Mouse (Mus musculus): ENCODE measurements around the gene 4933425L06Rik. TPM values are rescaled to one million over a fixed set of nuclear protein-coding genes. Genes with fewer than 3 reads are reported as not detected.
A peak's percentile ranks its signal among the peaks of the same experiment; 100 is the strongest.

The 4933425L06Rik gene
- polyA plus RNA-seq, 1 experiment, result not detected

DNA sequence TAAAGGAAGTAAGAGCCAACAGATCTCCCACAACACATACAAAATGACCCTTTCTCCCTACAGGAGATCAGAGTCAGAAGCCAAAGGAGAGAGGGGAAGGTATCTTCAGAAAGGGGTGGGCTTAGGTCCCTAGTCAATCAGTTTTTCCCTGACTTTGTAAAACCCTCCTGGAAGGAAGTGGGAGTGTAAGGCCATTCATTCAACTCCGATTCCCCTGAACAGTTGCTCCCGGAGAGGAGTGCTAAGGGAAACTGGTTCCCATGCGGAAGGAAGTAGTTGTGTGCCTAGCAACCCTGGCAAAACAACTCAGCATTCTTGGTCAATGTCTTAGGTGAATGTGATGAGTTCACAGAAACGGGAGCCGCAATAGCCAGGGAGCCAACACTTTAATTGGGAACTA lies 26.5 kb upstream of the 4933425L06Rik start:
- peak overlapping the region; percentile 70 for H3K4me3 ChIP-seq (ENCODE audit: insufficient read depth, low read length)
- H3K4me1 ChIP-seq (ENCODE audit: control insufficient read depth, insufficient read depth, low read length), result peaks cover 10% of the 10 kb centered on the region
- no peak for TF ChIP-seq POLR2A (IDR thresholded peaks at IDR 0.05; ENCODE audit: borderline replicate concordance, low read depth, low read length)
- no peak for TF ChIP-seq CTCF (IDR thresholded peaks at IDR 0.05; ENCODE audit: low read depth, low read length)
- no peak overlapping the region; the same call in 1 of the 2 replicates for H3K27ac ChIP-seq (ENCODE audit: insufficient read depth, low read depth, low read length)

DNA sequence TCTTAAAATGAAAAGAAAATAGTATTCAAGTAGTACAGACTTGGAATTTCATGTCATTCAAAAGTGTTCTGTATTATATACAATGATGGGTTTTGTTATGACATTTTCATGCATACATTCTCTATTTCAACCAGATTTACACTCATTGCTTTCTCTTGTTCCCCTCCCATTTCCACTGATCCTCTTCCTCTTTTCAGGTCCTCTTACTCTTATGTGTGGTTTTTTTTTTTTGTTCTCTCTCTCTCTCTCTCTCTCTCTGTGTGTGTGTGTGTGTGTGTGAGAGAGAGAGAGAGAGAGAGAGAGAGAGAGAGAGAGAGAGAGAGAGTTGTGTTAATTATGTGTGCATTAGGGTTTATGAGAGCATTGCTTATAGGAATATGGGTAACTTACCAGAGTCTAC lies 15.8 kb upstream of the 4933425L06Rik start:
- Histone ChIP-seq H3K4me3 (ENCODE audit: insufficient read depth, low read length) (no peak overlapping the region), H3K4me1 (ENCODE audit: control insufficient read depth, insufficient read depth, low read length) (peaks cover 9% of the 10 kb centered on the region), H3K27ac (ENCODE audit: insufficient read depth, low read depth, low read length) (no peak overlapping the region)
- no peak for TF ChIP-seq CTCF (IDR thresholded peaks at IDR 0.05; ENCODE audit: low read depth, low read length)
- TF ChIP-seq POLR2A (IDR thresholded peaks at IDR 0.05; ENCODE audit: borderline replicate concordance, low read depth, low read length), result no peak

DNA sequence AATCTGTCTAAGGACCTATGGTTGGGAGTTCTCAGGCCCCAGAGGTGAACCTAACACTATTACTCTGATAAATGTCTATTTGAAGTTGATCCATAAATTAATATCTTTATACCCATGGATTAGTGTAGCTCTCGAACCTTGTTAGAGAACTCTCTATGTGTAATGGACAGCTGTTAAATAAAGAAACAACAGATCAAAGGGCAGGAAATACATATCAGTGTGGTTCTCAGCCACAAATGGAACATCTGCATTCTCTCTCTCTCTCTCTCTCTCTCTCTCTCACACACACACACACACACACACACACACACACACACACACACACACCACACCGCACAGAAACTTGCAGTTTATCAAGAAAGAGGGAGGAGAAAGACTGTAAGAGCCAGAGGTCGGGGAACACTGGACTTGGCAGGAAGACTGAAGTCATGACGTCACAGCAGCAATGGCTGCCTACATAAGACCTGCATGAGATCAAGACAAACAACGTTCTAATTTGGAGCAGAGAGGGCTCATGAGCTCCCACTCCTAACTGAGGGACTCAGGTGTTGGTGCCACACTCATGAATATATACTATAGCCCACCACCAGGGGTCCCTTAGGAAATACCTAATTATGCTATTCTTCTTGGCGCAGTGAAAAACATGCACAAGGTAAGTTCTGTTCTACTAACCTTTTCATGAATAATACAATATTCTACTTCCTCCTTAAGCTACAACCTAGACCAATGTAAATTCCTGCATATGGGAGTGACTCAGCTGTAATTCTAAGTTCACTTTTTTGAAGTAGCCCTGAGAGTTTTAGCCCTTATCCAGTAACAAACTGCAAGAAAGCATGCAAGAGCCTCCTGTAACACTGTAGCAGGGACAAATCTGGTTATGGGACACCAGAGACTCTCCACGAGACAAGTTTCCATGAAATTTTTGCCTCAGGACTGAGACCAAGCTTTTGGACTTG lies 14.8 kb upstream of the 4933425L06Rik start:
- H3K27ac ChIP-seq (ENCODE audit: insufficient read depth, low read depth, low read length), result no peak overlapping the region
- peaks cover 9% of the 10 kb centered on the region for H3K4me1 ChIP-seq (ENCODE audit: control insufficient read depth, insufficient read depth, low read length)
- TF ChIP-seq POLR2A (IDR thresholded peaks at IDR 0.05; ENCODE audit: borderline replicate concordance, low read depth, low read length), result no peak
- no peak for TF ChIP-seq CTCF (IDR thresholded peaks at IDR 0.05; ENCODE audit: low read depth, low read length)
- no peak overlapping the region for H3K4me3 ChIP-seq (ENCODE audit: insufficient read depth, low read length)

DNA sequence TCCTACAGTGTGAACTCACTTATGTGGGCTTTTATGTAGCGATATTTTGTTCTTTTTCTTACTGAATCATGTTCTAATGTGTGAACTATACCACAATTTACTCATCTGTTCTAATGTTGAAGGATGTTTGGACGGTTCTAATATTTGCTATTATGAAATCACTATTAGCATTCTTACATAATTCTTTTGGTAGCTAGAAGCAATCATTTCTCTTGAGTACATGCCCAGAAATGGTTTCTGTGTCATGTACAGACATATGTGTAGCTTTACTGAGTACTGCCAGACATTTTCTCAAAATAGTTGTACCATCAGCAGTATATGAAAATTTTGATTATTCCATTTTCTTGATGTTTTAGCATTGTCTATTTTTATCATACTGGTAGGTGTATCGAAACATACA lies 7.4 kb downstream of the 4933425L06Rik start:
- H3K4me3 ChIP-seq (ENCODE audit: insufficient read depth, low read length), result no peak overlapping the region
- H3K4me1 ChIP-seq (ENCODE audit: control insufficient read depth, insufficient read depth, low read length), result no peaks in the 10 kb centered on the region
- H3K27ac ChIP-seq (ENCODE audit: insufficient read depth, low read depth, low read length), result no peak overlapping the region
- TF ChIP-seq CTCF (IDR thresholded peaks at IDR 0.05; ENCODE audit: low read depth, low read length), result no peak
- TF ChIP-seq POLR2A (IDR thresholded peaks at IDR 0.05; ENCODE audit: borderline replicate concordance, low read depth, low read length), result no peak

DNA sequence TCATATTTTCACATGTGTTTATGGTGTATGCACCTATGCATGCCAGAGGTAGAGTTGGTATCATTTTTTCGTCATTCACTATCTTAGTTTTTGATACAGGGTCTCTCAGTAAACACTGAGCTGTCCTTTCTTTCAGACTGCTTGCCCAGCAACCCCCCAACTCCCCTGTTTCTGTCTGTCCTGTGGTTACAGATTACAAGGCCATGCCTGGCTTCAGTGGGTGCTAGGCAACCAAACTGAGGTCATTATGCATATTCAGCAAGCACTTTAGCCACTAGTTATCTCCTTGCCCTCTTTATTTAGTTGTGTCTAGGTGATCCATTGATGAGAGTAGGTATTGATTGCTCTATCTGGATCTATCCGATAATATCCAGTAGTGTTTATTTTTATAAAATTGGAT lies 14.4 kb downstream of the 4933425L06Rik start:
- Histone ChIP-seq H3K4me1 (ENCODE audit: control insufficient read depth, insufficient read depth, low read length) (no peaks in the 10 kb centered on the region), H3K4me3 (ENCODE audit: insufficient read depth, low read length) (no peak overlapping the region), H3K27ac (ENCODE audit: insufficient read depth, low read depth, low read length) (no peak overlapping the region)
- TF ChIP-seq CTCF (IDR thresholded peaks at IDR 0.05; ENCODE audit: low read depth, low read length) (no peak), POLR2A (IDR thresholded peaks at IDR 0.05; ENCODE audit: borderline replicate concordance, low read depth, low read length) (no peak)

DNA sequence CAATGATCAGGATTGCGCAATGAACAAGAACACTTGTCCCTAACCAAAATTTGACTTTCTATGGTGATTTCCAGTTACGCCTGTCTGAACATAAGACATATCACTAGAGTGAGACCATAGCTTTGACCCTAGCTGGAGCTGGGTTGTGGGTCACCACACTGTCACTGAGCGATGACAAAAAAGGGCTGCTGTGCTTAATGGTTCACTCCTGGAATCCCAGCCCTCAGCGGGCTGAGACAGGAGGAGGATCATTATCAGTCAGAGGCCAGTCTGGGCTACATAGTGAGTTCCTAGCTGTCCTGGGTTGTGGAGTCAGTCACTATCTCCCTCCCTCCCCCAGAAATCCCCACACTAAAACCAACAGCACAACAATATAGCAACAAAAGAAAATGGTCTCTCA lies 18.8 kb downstream of the 4933425L06Rik start:
- Histone ChIP-seq H3K4me1 (ENCODE audit: control insufficient read depth, insufficient read depth, low read length) (no peaks in the 10 kb centered on the region), H3K27ac (ENCODE audit: insufficient read depth, low read depth, low read length) (no peak overlapping the region), H3K4me3 (ENCODE audit: insufficient read depth, low read length) (no peak overlapping the region)
- TF ChIP-seq POLR2A (IDR thresholded peaks at IDR 0.05; ENCODE audit: borderline replicate concordance, low read depth, low read length) (no peak), CTCF (IDR thresholded peaks at IDR 0.05; ENCODE audit: low read depth, low read length) (no peak)

DNA sequence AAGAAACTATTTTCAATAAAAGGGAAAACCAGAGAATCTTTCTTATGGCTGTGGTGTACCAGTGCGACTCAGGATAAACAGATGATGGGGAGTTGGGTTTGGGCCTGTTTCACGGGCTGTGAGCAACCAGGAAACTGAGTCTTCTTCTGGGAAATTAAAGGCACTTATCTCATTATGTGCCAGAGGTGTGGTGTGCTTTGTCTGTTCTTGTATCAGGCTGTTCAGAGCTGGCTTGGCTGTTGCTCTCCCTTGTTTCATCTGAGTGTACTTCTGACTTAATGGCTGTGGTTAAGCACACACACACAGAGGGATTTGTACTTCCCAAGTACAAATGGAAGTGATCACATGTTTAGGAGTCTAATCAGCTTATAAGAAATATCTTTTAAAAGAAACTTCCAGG lies 22.5 kb downstream of the 4933425L06Rik start:
- H3K4me3 ChIP-seq (ENCODE audit: insufficient read depth, low read length), result no peak overlapping the region
- H3K27ac ChIP-seq (ENCODE audit: insufficient read depth, low read depth, low read length), result no peak overlapping the region
- TF ChIP-seq POLR2A (IDR thresholded peaks at IDR 0.05; ENCODE audit: borderline replicate concordance, low read depth, low read length), result no peak
- no peak for TF ChIP-seq CTCF (IDR thresholded peaks at IDR 0.05; ENCODE audit: low read depth, low read length)
- no peaks in the 10 kb centered on the region for H3K4me1 ChIP-seq (ENCODE audit: control insufficient read depth, insufficient read depth, low read length)

DNA sequence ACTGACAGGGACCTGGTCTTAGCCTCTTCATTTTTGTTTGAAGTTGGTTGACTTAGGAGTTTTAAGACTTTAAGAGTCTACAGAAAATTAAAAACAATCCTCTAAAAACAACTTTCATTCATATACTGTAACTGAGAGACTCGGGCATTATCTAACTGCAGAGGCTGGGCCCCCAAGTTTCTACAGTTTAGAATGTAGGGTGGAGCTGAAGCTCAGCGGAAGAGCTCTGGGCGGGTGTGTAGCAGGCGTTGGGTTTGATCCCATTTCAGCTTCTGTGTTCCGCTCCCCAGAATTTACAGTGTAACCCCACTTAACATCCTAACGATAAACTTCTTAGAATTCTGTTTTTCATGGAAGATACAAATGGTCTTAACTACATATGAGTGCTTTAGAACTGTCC lies 29.7 kb downstream of the 4933425L06Rik start:
- H3K4me3 ChIP-seq (ENCODE audit: insufficient read depth, low read length), result no peak overlapping the region
- TF ChIP-seq CTCF (IDR thresholded peaks at IDR 0.05; ENCODE audit: low read depth, low read length), result no peak
- no peak for TF ChIP-seq POLR2A (IDR thresholded peaks at IDR 0.05; ENCODE audit: borderline replicate concordance, low read depth, low read length)

DNA sequence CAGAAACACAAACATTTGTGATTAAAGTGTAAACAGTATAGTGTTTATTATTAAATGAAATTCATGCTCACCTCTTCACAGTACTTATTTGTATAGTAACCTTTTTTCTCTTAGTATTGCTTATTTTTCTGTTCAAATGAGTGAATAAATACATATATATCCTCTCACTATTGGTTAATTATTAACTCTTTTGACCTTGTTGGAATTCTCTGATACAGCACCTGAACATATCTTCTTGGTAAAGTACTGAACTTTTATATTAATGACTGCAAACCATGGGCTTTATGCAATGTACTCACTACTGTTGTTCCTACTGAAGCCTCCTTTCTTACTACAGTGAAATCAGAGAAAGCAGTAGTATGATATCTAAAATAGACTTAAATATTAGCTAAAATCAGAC lies 39.7 kb downstream of the 4933425L06Rik start:
- Histone ChIP-seq H3K4me3 (ENCODE audit: insufficient read depth, low read length) (no peak overlapping the region), H3K27ac (ENCODE audit: insufficient read depth, low read depth, low read length) (no peak overlapping the region), H3K4me1 (ENCODE audit: control insufficient read depth, insufficient read depth, low read length) (0 out of 2 replicates have a peak, but pooled peaks cover 2% of the 10 kb centered on the region)
- no peak for TF ChIP-seq POLR2A (IDR thresholded peaks at IDR 0.05; ENCODE audit: borderline replicate concordance, low read depth, low read length)
- no peak for TF ChIP-seq CTCF (IDR thresholded peaks at IDR 0.05; ENCODE audit: low read depth, low read length)

More for the DNA sequence above, 29.7 kb downstream of the 4933425L06Rik start:
- Histone ChIP-seq H3K4me1 (ENCODE audit: control insufficient read depth, insufficient read depth, low read length) (no peaks in the 10 kb centered on the region), H3K27ac (ENCODE audit: insufficient read depth, low read depth, low read length) (no peak overlapping the region)

DNA sequence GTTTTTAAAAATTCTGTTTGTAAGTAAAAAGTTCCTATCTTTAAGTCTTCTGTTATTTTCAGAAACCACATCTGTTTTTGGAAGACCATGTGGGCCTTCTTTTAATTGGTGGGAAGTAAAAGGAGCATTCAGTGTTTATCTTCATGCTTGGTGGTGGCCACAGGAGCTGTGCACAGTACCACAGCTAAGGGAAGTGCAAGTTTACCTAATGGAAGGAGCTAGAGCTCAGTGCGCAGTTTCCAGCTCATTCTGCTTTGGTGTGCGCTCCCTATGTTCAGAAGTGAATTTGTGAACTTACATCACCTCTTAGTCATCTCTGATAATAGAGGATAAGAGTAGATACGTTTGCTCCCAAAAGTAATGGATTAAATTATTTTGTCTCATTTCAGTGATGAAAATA lies 40.2 kb downstream of the 4933425L06Rik start:
- TF ChIP-seq POLR2A (IDR thresholded peaks at IDR 0.05; ENCODE audit: borderline replicate concordance, low read depth, low read length) (no peak), CTCF (IDR thresholded peaks at IDR 0.05; ENCODE audit: low read depth, low read length) (no peak)
- Histone ChIP-seq H3K4me1 (ENCODE audit: control insufficient read depth, insufficient read depth, low read length) (0 out of 2 replicates have a peak, but pooled peaks cover 2% of the 10 kb centered on the region), H3K4me3 (ENCODE audit: insufficient read depth, low read length) (no peak overlapping the region), H3K27ac (ENCODE audit: insufficient read depth, low read depth, low read length) (no peak overlapping the region)

All from bone marrow macrophage, adult 2 months (primary cell).